Mouse (Mus musculus) liver, embryonic 14.5 days (tissue): ENCODE results near the gene Mcl1.

Source experiments
- CTCF ChIP-seq: IDR thresholded peaks from 2 replicates; pipeline ENCODE4 v1.5.1; 2016; ENCODE audit warnings: antibody characterized with exemption, low read depth, control low read depth
- EP300 ChIP-seq: IDR thresholded peaks from 2 replicates; pipeline ENCODE4 v1.6.1; 2016; ENCODE audit warnings: antibody characterized with exemption, low read depth

DNA sequence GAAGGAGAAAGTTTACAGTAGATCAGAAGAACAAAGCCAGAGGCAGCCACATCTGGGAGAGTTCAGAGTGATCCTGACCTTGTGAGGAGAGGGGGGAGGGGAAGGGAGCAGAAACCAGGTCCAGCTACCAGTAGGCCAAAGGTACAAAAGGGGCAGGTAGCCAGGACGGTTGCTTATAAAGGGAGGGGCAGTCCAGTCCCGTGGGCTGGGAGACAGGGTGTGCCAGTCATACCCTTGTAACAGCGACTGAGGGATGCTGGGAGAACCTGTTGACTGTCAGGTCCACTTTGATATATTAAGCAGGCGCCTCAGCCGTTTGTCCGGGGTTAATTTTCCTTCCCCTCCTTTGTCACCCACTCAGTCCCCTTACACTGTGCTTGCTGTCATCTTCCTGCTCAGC is 16.2 kb downstream of the Mcl1 start:
- TF ChIP-seq CTCF (no peak), EP300 (no peak)
